Mouse (Mus musculus) cerebellum, adult 8-10 months (tissue): ENCODE data around the gene Mamld1.
"Not testable (repeated sequence)": the region's sequence is repeated elsewhere in the genome, so short reads cannot be mapped to it uniquely, and the experiment has no call there.

Source experiments
- DNase-seq: peaks from one replicate; pipeline ENCODE4 v3.0.0; 2022

Gene Mamld1

GRCm38 (mm10) chrX:71049864-71050576 lies at the start of gene Mamld1:
Gene Mamld1, plus strand, starts transcription at chrX:71050256.
- DNase-seq: peak; percentile 78

DNA sequence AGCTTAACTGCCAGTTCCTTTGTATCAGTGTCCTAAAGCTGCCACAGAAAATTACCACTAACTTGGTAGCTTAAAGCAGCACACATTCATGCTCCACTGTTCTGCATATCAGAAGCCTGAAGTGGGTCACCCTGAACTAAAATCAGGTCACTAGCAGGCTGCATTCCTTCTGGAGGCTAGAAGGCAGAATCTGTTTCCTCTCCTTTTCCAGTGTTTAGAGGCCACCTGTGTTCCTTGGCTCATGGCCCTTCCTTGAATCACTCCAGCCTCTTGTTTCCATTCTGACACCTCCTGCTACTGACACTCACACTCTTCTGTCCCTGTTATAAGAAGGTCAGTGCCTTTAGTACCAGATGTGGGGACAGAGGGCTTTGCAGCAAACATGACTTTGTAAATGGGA lies 25.3 kb upstream of the Mamld1 start:
- DNase-seq: peak; percentile 20

DNA sequence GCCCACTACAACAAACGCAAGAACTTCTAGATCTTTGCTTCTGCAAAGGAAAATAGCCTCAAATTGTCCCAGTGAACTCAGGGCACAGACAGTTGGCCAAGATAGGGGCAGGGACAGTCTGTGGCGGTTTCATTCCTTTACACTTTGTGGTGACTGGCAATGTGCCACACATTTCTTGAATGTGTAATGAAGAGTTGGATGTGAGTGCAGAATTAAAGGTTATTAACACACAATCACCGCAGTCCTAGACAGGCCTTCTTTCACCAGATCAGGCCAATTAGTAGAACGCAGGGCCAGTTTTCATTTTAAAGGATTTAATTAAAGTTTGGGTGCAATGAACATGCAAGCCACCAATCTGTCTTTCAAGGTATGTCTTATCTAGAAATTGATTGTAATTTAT lies 22.0 kb upstream of the Mamld1 start:
- DNase-seq: no peak

DNA sequence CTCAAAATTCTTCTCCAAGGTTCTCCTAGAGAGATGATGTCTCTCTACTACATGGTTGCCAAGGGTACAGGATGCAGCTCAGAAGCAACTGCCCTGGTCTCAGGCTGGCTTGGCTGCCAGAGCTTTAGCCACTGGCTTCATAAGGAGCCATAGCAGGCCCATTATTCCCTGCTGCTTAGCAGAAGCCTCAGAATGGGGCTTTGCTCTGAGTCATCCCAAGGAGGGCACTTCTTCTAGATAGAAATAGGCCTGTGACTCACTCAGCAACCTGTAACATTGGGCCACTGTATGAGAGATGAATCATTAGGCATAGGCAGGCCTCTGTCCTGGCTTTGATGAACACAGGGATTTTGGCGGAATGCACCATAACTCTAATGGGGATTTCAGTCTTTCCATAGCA lies 21.1 kb upstream of the Mamld1 start:
- DNase-seq: not testable (repeated sequence)

GRCm38 (mm10) chrX:71050677-71051311 lies 738 bp downstream of the Mamld1 start:
- DNase-seq: peak; percentile 43

- peak; percentile 44 for DNase-seq
These were observed 1.5 kb downstream of the Mamld1 start for GRCm38 (mm10) chrX:71051361-71052114.

GRCm38 (mm10) chrX:71052115-71052478 lies 2.0 kb downstream of the Mamld1 start:
- peak; percentile 85 for DNase-seq

GRCm38 (mm10) chrX:71052481-71053216 lies 2.6 kb downstream of the Mamld1 start:
- no peak for DNase-seq

DNA sequence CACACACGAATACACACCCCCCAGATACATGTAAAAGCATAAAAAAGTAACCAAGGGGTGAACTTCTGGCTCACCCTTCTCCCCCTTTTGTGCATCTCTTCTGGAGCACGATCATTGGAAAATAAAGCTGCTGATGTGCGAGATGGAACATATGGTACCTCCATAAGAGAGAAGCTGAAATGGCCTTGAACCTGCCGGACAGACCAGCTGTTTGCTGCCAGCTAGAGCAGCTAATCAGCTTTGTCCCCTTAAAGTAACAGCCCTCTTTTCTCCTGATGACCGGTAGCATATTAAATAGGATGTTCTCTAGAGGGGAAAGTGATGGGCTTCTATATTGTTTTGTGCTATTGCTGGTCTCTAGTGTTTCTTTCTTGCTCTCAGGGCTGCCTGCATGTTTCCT lies 3.2 kb downstream of the Mamld1 start:
- DNase-seq: no peak

DNA sequence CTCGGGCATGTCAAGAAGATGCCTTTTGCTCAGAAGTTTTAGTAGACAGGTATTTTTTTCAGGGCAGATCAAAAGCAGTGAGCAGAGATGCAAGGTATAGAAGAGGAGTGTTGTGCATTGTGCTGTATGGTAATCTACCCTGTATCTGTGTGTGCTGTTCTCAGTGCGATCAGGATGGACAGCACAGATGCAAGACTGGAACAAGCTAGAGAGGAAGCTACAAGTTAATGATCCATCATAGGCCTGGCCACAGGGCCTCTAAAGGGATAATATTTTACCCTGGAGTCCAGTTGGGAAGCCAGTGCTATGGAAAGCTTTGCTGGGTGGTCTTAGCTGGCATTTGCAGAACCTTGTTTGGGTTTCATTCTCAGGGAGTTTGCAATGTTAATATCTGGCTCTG lies 6.9 kb downstream of the Mamld1 start:
- no peak for DNase-seq

DNA sequence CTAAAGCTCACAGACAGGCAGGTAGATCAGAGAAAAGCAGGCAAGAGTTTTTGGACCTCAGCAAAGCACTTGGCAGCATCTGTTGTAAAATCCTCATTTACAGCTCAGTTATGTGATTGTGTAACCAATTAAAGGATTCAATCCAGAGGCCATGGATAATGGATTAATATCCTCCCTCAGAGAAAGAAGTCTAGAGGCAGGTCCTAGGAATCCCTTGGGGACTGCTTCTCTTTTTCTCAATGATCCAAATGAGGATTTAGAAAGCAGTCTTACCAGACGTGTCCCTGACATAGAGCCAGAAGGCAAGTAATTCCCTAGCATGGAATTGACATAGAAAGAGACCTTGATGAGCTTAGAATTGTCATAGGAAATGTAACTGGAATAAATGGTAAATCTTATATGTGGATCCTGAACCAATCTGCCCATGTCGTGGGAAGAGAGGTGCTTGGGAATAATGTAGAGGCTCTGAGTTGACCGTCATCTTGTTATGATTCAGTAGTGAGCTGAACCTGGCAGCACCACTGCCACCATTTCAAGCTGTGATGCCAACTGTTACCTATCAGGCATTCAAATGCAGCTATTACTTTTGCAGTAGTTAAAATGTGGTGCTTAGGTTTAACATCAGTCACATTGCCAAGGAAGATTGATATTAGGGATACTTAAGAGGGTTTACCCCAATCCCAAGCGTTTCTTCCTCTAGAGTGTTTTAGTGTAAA lies 35.2 kb downstream of the Mamld1 start:
- peak; percentile 57 for DNase-seq

GRCm38 (mm10) chrX:71087370-71088079 lies 37.5 kb downstream of the Mamld1 start:
- DNase-seq: no peak

DNA sequence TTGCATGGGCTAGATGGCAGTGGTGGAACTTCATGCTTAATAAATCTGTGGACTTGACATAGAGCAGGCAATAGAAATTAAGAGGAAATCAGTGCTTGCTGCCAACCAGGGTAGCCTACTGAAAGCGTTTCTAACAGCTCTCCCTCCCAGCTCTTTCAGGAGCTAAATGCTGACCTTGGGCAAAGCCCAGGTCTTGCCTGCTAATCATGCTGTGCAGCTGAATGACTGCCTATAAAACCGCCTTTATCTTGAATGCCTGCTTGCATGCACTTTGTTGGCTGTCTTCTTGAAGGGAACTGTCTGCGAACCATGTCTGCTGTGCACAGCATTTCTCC lies 38.0 kb downstream of the Mamld1 start:
- DNase-seq: no peak

DNA sequence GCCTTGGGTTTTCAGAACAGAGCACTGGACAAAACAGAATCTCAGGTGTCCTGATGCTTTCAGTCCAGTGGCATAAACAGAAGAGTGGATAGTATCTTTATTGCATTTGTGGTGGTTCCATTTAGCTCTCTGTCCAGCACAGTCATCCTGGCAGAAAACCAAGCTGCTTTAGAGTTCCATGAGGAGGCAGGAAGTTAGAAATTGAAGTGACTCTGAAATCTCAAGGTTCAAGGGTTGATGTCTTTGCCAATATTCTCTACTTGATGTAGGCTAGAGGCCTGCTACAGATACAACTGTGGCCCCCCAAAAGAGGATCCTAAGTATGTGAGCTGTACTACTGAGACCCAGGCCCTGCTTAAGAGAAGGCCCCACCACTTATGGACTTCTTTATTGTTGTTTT lies 55.8 kb downstream of the Mamld1 start:
- DNase-seq: no peak

DNA sequence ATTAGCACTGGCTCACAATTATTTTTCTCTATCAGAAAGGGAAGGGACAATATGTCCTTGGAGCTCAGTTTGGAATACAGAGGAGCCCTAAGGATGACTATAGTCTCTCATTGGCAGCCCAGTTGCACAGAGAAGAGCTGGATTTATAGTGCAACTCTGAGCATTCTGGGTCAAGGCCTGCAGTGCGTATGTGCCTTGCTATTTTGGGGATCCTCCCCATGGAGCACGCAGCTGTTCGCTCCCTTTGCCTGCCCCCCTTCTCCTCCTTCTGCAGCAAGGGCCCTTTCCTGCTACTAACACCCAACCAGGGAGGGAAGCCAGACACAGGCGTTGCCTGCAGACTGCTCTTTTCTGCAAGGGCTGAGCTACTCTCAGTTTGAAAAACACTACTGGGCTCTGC lies 56.3 kb downstream of the Mamld1 start:
- DNase-seq: peak; percentile 79

GRCm38 (mm10) chrX:71108056-71108735 lies 58.1 kb downstream of the Mamld1 start:
- DNase-seq: no peak

GRCm38 (mm10) chrX:71110333-71110732 lies 60.3 kb downstream of the Mamld1 start:
- DNase-seq: no peak

DNA sequence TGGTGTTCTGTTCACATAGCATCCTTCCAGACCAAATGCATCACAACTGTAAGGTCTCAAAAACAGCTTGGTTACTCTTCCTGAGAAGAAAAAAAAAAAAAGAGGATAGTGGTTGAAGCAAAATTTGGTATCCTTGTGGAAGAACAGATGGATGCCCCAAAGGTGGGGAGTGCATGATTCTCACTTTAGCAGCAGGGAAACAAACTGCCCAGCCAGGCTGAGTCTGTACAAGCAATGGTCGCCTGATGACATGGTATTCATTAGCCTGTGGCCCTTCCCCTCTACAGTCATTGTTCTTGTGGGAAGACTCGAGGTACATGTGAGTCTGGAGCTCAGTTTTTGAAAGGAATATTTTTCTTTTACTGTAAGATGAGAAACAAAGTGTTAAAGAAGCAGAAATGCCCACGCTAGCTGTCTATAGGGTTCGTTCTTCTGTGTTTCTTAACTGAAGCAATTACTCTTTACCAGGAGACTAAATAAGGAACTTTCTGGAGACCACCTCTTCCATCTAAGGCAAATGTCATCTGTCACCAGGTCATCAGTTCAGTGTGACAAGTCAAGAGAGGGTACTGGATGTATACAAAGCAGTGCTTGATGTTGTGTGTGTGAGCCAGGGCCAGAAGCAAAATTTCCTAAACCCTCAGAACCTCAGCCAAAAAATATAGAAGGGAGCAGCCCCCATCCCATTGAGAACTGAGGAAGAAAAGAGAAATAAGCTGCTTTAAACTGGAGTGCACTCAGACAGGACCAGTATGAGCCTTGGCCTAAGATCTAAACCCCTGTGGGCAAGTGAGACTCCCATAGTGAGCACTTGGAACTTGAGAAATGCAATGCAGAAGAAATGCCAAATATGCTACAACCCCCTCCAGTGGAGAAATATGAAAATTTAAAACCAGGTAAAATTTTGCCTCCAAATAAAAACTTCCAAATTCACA lies 72.6 kb downstream of the Mamld1 start:
- peak; percentile 40 for DNase-seq

GRCm38 (mm10) chrX:71125013-71125412 lies 75.0 kb downstream of the Mamld1 start:
- DNase-seq: no peak

DNA sequence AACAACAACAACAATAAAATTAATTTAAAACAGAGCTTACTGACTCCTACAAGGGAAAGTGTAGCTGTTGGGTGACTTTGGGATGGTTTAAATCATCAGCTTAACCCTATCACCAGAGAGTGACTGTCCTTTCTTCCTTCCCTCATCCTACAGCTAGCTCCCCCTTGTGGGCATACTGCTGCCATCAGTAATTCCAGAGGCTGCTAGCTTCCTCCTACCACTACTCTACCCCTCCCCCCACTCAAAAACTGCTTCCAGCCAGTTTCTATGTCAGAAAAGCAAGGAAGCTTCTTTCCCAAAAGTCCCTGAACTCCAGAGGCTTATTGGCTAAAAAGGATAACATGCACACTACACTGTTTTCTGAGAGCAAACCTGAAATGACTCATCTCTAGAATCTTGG lies 81.4 kb downstream of the Mamld1 start:
- DNase-seq: no peak
